Mouse (Mus musculus) limb, embryonic 10.5 days (tissue): ENCODE data around the gene Ttc7b. TPM values are rescaled to one million over a fixed set of nuclear protein-coding genes. Genes with fewer than 3 reads are reported as not detected.

Source experiments
- DNase-seq: peaks from one replicate; pipeline ENCODE4 v3.0.0-alpha.2; 2017; ENCODE audit warnings: low spot score
- H3K27ac ChIP-seq: fragments of 300-500 bp; sonication (generic); 2 replicates; pipeline ENCODE4 v1.5.1; 2016; ENCODE audit warnings: mild to moderate bottlenecking
- H3K27me3 ChIP-seq: fragments of 300-500 bp; sonication (generic); 2 replicates; pipeline ENCODE4 v1.6.1; 2016; ENCODE audit warnings: low read depth, mild to moderate bottlenecking; ENCODE audit not compliant: poor library complexity, severe bottlenecking
- H3K36me3 ChIP-seq: fragments of 300-500 bp; sonication (generic); 2 replicates; pipeline ENCODE4 v1.6.1; 2016; ENCODE audit warnings: mild to moderate bottlenecking, moderate library complexity
- H3K4me1 ChIP-seq: fragments of 300-500 bp; sonication (generic); 2 replicates; pipeline ENCODE4 v1.6.1; 2016
- H3K4me3 ChIP-seq: fragments of 300-500 bp; sonication (generic); 2 replicates; pipeline ENCODE4 v1.5.1; 2016; ENCODE audit warnings: mild to moderate bottlenecking, moderate library complexity
- H3K9me3 ChIP-seq: fragments of 300-500 bp; sonication (generic); replicated peaks from 2 replicates; pipeline ENCODE4 v1.6.1; 2016; ENCODE audit warnings: mild to moderate bottlenecking
- WGBS: fragments of 180-500 bp; shearing (Covaris S2); methylation state at CpG from one replicate; pipeline ENCODE4 v1.1.7; 2016; 5-methylcytosine and 5-hydroxymethylcytosine counted together
- polyA plus RNA-seq: library from polyadenylated mRNA; unstranded; fragments of >200 nt; fragmentation: Nextera tagmentation; extraction: Ambion mirVana; gene quantifications from 2 replicates; pipeline ENCODE4 v1.2.1, GENCODE M21; 2016

Ttc7b gene
- polyA plus RNA-seq, 1 experiment from 2014 or later = 4.3 TPM

DNA sequence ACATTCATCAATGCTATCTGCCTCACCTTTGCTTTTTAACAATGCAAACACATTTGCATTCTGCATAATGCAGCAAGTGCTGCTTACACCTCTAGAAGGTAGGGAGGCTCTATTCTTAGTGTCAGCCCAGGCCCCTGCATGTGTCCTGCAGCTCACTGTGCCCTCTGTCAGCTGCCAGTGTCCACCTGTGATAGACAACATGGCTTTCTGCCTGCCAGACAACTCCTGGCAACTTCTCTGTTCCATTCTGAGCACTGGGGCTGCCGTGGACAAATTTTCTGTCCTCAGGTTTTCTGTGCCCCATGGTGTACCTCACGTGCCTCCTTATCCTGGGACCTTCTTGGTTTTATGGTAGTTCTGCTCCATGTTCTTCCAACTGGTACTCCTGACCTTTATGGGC, 198.4 kb downstream of the Ttc7b start:
- Histone ChIP-seq H3K27me3 (no peaks in the 10 kb centered on the region), H3K9me3 (no peaks in the 10 kb centered on the region), H3K36me3 (peaks cover 31% of the 10 kb centered on the region), H3K27ac (no peak overlapping the region), H3K4me3 (no peak overlapping the region), H3K4me1 (no peaks in the 10 kb centered on the region)
- DNase-seq = no peak
- WGBS = 90% methylated on average over 2 of the region's 2 CpGs

DNA sequence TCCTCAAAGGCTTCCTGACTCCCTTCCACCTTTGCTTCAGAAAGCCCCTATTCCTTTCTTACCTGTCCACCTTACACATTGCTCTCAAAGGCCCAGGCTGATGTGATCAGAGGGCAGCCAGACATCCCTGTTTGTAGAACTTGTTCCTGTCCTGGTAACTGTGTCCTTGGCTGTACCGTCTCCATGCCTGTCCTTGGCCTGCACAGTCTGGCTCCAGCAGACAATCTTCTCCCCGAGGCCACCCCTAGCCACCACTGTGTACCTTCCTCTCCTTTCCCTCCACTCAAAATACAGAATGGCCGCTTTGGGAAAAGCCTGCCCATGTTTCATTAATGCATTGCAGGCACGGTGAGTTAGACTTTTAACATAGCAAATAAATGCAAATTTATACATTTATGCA, 199.1 kb downstream of the Ttc7b start:
- H3K27me3 ChIP-seq = no peaks in the 10 kb centered on the region
- no peaks in the 10 kb centered on the region for H3K4me1 ChIP-seq
- no peak overlapping the region for H3K4me3 ChIP-seq
- no peak for DNase-seq
- no peak overlapping the region for H3K27ac ChIP-seq
- 90% methylated on average over 4 of the region's 4 CpGs for WGBS
- H3K36me3 ChIP-seq = peaks cover 31% of the 10 kb centered on the region
- no peaks in the 10 kb centered on the region for H3K9me3 ChIP-seq

DNA sequence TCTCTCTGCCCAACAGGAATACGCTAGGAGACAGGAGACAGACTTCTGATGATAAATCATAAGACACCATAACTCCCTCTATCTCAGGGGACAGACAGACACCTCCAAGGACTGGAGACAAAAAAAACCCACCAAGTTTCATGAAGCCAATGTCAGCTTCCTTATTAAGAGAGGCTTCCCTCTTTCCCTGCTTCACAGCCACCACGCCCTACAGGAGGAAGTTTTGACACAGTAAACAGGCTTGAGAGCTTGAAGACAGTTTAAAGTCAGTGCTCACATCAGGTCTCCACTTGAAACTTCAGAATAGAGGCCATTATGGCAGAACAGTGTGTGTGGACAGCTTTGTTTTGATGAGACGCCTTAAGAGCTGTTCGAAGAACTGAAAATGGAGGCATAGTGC, 200.9 kb downstream of the Ttc7b start:
- H3K4me3 ChIP-seq = no peak overlapping the region
- no peaks in the 10 kb centered on the region for H3K27me3 ChIP-seq
- H3K9me3 ChIP-seq = no peaks in the 10 kb centered on the region
- peaks cover 29% of the 10 kb centered on the region for H3K36me3 ChIP-seq
- no peak overlapping the region for H3K27ac ChIP-seq
- WGBS = 88% methylated on average over 4 of the region's 4 CpGs
- peaks cover 11% of the 10 kb centered on the region; the same call in 1 of the 2 replicates for H3K4me1 ChIP-seq
- no peak for DNase-seq

DNA sequence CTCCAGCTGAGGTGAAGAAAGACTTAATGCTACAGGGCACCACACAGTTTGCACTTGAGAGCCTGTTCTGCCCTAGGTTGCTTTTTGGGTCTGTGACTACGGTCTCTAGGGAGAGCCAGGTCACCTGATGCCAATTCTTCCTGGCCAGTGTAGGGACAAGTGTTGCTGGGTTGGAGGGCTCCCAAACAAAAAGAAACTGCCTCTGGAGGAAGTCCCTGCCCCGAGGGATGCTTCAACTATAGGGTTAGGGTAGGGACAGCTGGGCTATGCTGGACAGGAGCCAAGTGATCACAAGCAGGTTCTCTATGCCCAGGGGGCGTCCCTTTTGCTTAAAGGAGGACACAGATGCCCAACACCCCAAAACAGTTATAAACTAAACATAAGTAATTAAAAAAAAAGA, 202.7 kb downstream of the Ttc7b start:
- Histone ChIP-seq H3K4me1 (peaks cover 15% of the 10 kb centered on the region; the same call in 1 of the 2 replicates), H3K36me3 (peaks cover 26% of the 10 kb centered on the region), H3K9me3 (no peaks in the 10 kb centered on the region), H3K27ac (no peak overlapping the region), H3K27me3 (no peaks in the 10 kb centered on the region), H3K4me3 (no peak overlapping the region)
- WGBS = 89% methylated on average over 3 of the region's 3 CpGs
- DNase-seq = no peak

DNA sequence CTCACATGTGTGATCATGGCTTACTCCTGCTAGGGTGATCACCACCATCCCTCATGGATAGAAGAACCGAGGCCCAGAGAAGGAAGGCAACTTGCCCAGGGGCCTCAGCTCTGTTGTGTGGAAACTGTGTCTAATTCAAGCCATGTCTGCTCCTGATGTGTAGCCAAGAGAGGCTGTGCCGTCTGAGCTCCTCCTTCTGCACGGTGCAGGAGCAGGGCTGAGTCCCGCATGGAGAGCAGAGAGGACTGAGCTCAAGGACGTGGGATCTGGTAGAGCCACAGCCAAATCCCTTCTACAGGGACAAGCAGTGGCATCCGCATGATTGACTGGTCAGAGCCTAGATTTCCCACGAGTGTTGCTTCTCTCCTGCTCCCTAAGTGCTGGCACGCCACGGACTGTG, 204.5 kb downstream of the Ttc7b start:
- H3K27ac ChIP-seq = no peak overlapping the region

DNA sequence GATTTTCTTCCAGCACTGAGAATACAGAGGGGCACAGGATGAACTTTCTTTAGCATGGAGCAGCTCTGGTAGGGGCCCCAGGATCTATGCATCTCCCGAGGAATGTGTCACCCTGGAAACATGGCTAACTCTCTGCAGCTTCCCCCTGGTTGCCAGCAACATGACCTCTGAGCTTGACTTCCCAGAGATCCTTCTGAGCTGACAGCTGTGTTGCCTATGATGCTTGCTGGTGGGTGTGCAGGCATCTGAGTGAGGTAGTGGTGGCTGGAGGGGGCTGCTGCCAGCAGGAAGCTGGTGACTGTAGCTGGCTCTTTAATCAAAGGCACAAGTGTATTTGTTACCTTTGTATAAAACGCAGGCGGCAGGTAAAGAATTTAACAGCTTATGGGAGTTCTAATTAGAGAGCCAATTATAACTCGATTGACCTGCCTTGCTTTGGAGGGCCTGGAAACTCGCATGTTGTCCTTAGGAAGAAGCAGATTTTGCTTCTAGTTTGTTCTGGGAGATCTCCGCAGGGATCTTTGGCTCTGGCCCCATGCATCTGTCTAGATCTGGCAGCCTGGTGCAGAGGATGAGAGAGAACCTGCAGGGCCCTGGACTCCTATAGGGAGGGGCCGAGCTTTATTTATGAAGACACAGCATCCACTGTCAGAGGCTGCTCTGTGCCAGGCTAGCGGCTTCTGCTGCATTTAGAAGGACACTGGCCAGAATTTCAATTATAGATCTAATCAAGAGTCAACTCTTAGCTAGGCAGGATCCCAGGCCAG, 205.3 kb downstream of the Ttc7b start:
- peaks cover 24% of the 10 kb centered on the region for H3K36me3 ChIP-seq
- DNase-seq = no peak
- 78% methylated on average over 8 of the region's 8 CpGs for WGBS

More for the DNA sequence above, 204.5 kb downstream of the Ttc7b start:
- Histone ChIP-seq H3K4me3 (no peak overlapping the region), H3K36me3 (peaks cover 25% of the 10 kb centered on the region), H3K9me3 (no peaks in the 10 kb centered on the region), H3K27me3 (no peaks in the 10 kb centered on the region), H3K4me1 (peaks cover 15% of the 10 kb centered on the region; the same call in 1 of the 2 replicates)
- WGBS = 83% methylated on average over 9 of the region's 9 CpGs
- no peak for DNase-seq

DNA sequence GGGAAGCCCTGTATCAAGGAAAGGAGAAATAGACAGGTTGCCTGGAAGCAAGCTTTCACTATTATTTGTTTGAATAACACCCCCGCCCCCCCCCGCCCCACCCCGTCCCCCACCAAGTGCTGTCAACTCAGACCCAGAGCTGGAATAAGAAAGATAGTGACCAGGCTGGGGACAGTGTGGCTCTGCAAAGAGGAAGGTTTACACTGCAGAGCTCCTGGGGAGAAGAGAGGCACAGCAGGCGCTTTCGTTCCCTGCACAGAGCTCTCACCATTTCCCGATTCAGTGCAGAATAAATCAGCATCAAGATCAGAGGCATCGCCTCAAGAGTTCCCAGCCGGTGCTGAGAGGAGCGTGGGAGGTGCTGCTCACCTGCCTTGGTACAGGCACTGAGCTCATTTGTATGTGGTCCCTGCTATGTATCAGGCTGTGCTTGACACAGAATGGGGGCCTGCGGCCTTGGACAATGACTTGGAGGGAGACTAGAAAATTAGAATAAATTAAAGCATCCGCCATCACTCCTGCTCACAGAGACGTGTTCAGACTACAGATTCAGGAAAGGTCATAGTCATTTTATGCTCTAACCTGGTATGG, 206.7 kb downstream of the Ttc7b start:
- peaks cover 15% of the 10 kb centered on the region; the same call in 1 of the 2 replicates for H3K4me1 ChIP-seq
- H3K27ac ChIP-seq = no peak overlapping the region
- WGBS = 56% methylated on average over 12 of the region's 12 CpGs
- no peaks in the 10 kb centered on the region for H3K9me3 ChIP-seq
- H3K36me3 ChIP-seq = peaks cover 9% of the 10 kb centered on the region
- H3K27me3 ChIP-seq = no peaks in the 10 kb centered on the region
- no peak for DNase-seq
- H3K4me3 ChIP-seq = no peak overlapping the region

More for the DNA sequence above, 205.3 kb downstream of the Ttc7b start:
- Histone ChIP-seq H3K4me3 (no peak overlapping the region), H3K27ac (no peak overlapping the region), H3K9me3 (no peaks in the 10 kb centered on the region), H3K4me1 (peaks cover 15% of the 10 kb centered on the region; the same call in 1 of the 2 replicates), H3K27me3 (no peaks in the 10 kb centered on the region)

DNA sequence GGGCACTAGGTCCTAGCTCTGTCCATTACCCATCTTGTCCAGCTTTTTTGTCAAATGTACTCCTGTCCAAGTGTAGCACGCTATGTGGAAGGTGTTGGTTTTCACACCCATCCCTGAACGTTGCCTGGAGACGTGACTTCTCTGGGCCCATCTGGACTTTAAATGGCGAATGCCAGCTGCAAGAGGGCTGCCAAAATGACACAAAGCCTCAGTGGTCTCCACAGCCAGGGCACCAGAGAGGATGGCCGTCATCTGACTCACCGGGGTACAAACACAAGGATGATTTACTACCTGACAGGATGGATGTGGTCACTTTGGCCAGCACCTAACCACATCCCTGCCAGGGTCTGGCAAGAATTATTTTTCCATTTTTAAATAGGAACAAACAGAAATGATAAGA, 207.4 kb downstream of the Ttc7b start:
- Histone ChIP-seq H3K9me3 (no peaks in the 10 kb centered on the region), H3K4me3 (no peak overlapping the region), H3K4me1 (peaks cover 15% of the 10 kb centered on the region; the same call in 1 of the 2 replicates), H3K27ac (no peak overlapping the region), H3K36me3 (peaks cover 7% of the 10 kb centered on the region; the same call in 1 of the 2 replicates), H3K27me3 (no peaks in the 10 kb centered on the region)
- whole genome bisulfite sequencing = 65% methylated on average over 6 of the region's 6 CpGs
- no peak for DNase-seq

DNA sequence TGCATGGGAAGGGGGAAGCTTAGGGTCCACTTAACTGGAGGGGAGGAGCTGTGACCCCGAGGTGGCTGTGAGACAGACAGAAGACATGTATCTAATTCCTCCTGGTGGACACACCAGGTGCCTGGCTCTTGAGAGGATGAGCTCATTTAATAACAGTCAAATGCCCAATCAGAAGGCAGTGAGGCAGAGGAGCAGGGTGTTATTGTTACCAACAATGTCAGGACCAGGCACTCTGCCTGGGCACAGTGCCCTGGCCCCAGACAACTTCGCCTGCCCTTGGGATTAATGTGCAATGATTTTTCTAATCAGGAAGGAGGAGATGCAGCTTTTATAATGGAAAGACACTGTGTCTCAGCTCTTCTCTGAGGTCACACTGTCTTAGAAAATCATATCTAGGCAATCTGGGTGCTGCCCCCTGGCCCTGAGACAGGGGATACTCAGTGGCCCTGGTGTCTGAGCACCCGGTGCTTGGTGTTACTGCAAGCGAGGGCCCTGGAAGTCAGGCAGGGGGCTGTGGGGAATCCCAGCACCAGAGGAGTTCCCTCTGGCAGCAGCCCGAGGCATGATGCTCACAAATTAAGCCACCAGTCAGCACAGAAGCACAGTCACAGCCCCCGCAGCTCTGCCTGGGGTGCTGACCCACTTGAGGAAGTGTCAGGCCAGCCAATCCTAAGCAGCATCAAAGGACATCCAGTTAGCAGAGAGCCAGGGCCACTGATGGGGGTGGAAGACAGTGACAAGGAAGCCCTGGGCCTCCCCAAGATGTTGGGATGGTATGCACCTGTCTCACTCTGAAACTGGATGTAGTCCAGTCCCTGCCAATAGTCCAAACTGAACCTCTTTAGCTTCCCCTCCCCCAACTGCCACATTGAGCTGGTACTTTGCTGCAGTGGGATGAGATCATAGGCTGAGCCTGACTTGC, 209.9 kb downstream of the Ttc7b start:
- no peak for DNase-seq
- Histone ChIP-seq H3K36me3 (peaks cover 2% of the 10 kb centered on the region; the same call in 1 of the 2 replicates), H3K9me3 (no peaks in the 10 kb centered on the region), H3K27ac (no peak overlapping the region), H3K4me3 (no peak overlapping the region), H3K4me1 (peaks cover 12% of the 10 kb centered on the region; the same call in 1 of the 2 replicates), H3K27me3 (no peaks in the 10 kb centered on the region)
- 75% methylated on average over 6 of the region's 6 CpGs for WGBS

DNA sequence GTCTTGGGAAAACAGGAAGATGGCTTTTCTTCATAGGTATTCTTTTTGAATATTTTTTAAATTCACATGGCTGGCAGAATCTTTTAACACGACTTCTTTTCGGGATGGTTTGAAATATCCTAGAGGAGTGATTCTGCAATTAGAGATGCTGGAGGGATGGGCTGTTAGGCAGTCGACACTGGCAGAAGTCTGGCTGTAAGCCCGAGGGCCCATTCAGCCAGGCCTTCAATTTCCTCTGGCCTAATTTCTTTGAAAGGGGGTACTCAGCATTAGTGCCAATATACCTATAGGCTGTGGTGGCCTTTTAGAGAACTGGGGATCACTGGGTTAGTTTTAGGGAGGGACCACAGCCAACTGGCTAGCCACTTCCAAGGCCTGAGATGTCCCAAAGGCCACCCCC, 211.4 kb downstream of the Ttc7b start:
- Histone ChIP-seq H3K36me3 (peaks cover 2% of the 10 kb centered on the region; the same call in 1 of the 2 replicates), H3K4me3 (no peak overlapping the region), H3K4me1 (peaks cover 5% of the 10 kb centered on the region; the same call in 1 of the 2 replicates), H3K27me3 (no peaks in the 10 kb centered on the region), H3K9me3 (no peaks in the 10 kb centered on the region), H3K27ac (no peak overlapping the region)
- DNase-seq = no peak
- WGBS = 59% methylated on average over 4 of the region's 4 CpGs

DNA sequence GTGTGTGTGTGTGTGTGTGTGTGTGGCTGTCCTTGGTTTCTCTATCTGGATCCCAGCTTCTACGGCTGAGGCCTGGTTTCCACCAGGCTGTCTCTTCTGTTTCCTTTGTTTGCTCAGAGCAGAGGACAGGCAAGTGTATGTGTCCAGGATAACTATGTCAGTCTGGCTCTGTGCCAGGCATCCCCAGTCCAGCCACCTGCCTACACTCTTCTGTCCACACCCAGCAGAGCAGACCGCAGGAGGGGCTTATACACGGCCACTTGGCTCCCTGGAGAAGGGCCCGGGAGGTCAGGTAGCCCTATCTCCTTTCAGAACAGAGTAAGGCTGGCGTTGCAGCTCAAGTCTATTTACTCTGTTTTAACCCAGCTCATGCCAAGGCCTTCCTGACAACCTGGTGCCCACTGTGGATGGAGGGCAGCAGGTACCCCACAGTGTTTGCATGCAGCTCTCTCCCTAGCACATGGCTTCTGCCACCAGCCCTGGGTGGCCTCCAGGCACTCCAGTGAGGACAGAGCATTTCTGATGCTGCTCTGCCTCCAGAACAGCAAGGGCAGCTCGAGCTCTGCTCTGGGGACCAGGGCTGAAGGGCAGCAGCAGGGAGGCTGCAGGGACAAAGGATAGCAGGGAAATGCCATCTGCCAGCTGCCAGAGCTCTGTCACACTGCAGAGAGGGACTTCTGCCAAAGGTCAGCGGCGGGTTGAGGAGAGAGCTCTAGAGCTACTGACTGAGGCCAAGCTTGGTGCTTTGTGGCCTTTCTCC, 212.9 kb downstream of the Ttc7b start:
- no peak for DNase-seq
- 79% methylated on average over 8 of the region's 8 CpGs for WGBS
- Histone ChIP-seq H3K36me3 (peaks cover 2% of the 10 kb centered on the region; the same call in 1 of the 2 replicates), H3K4me1 (no peaks in the 10 kb centered on the region), H3K4me3 (no peak overlapping the region), H3K27me3 (no peaks in the 10 kb centered on the region), H3K9me3 (no peaks in the 10 kb centered on the region), H3K27ac (0 out of 2 replicates have a peak overlapping the region, but pooled peaks have one; percentile 21)

DNA sequence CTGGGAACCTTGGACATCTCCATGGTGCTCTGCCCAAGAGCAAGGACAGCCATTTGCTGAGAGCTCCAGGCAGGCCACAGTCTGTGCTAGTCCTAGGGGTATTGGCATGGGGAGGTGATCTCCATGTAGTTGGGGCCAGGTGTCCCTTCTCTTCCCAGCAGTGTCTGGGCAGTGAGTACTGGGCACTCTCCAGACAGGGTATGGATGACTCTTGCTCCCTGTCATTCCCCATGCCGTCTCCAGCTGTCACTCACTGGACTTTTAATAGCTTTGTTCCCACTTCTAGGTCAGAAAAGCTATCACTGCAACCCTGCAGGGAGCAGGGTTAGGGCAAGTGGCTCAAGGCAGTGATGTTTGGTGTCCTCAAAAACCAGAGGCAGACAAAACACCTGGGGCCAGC, 214.3 kb downstream of the Ttc7b start:
- H3K27ac ChIP-seq = no peak overlapping the region
- WGBS = 60% methylated on average over 1 of the region's 1 CpGs
- H3K4me3 ChIP-seq = no peak overlapping the region
- H3K9me3 ChIP-seq = no peaks in the 10 kb centered on the region
- H3K27me3 ChIP-seq = no peaks in the 10 kb centered on the region
- DNase-seq = no peak
- H3K36me3 ChIP-seq = peaks cover 3% of the 10 kb centered on the region
- no peaks in the 10 kb centered on the region for H3K4me1 ChIP-seq
